Mouse (Mus musculus) splenic B cell, adult 2 months (primary cell): Measurements from ENCODE around the gene Serinc4.
"Not testable (repeated sequence)": the region's sequence is repeated elsewhere in the genome, so short reads cannot be mapped to it uniquely, and the experiment has no call there.

Source experiments
- DNase-seq: peaks from one replicate; pipeline ENCODE4 v3.0.0-alpha.2; 2011; ENCODE audit warnings: low read depth, low spot score
- H3K27me3 ChIP-seq: 2 replicates; pipeline ENCODE4 v1.6.1; 2012; ENCODE audit warnings: mild to moderate bottlenecking, low read length, moderate library complexity, mixed read lengths; ENCODE audit not compliant: control insufficient read depth, poor library complexity, insufficient read depth, severe bottlenecking
- H3K36me3 ChIP-seq: 2 replicates; pipeline ENCODE4 v1.6.1; 2012; ENCODE audit warnings: mild to moderate bottlenecking, low read length, moderate library complexity, mixed read lengths; ENCODE audit not compliant: control insufficient read depth, poor library complexity, insufficient read depth, severe bottlenecking

Serinc4 gene

GRCm38 (mm10) chr2:121456692-121457642, at the start of gene Serinc4:
Gene Serinc4 (minus strand): TSS chr2:121456781.
- H3K36me3 ChIP-seq, result peaks cover 2% of the 10 kb centered on the region; the same call in 1 of the 2 replicates
- DNase-seq, result peak; percentile 92
- no peaks in the 10 kb centered on the region for H3K27me3 ChIP-seq

- H3K36me3 ChIP-seq, H3K27me3 ChIP-seq, DNase-seq: not testable (repeated sequence)
Observed at GRCm38 (mm10) chr2:121501550-121501949, 45.0 kb upstream of the Serinc4 start.

DNA sequence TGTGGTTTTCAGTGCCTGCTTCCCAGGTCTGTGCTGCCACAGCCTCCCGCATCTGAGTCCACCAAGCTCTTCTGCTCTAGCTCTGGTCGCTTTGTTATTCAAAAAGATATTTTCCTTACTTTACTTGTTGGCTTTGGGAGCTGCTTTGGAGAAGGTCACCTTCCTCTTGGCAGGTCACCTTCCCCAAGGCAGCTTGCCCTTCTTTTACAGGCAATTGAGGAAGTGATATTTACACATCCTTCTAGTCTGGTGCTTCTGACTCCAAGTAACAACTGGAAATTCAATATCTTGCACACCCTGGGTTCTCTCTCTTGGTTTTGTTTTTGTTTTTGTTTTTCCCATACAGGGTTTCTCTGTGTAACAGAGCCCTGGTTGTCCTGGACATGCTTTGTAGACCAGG, 27.8 kb upstream of the Serinc4 start:
- not testable (repeated sequence) for H3K36me3 ChIP-seq, DNase-seq, H3K27me3 ChIP-seq

DNA sequence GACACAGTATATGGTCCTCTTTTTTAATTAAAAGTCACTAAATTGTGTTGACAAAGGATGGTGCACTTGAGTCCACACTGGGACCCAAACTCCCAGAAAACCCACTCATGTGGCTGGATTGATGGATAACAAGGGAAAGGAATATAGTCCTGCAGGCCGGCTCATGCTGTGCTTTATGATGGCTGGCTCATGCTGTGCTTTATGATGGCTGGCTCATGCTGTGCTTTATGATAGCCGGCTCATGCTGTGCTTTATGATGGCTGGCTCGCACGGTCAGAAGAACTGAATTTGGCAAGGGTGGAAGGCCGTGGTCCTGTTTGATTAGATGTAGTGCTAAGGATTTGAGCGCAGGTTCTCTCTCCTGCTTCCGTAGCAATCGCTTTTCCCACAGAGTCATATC, 27.0 kb upstream of the Serinc4 start:
- DNase-seq, result no peak
- no peaks in the 10 kb centered on the region for H3K27me3 ChIP-seq
- H3K36me3 ChIP-seq, result no peaks in the 10 kb centered on the region

GRCm38 (mm10) chr2:121480916-121481315, 24.3 kb upstream of the Serinc4 start:
- not testable (repeated sequence) for H3K27me3 ChIP-seq, H3K36me3 ChIP-seq

DNA sequence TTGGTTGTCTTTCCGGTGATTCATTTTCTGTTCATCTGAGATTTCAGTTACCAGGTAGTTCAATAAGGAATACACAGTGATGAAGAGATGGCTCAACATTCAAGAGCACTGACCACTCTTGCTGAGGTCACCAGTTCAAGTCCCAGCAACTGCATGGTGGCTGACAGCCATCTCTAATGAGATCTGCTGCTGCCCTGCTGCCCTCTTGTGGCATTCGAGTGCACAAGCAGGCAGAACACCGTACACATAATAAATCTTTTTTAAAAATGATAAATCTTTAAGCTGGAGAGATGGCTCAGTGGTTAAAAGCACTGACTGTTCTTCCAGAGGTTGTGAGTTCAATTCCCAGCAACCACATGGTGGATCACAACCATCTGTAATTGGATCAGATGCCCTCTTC, 23.9 kb upstream of the Serinc4 start:
- Histone ChIP-seq H3K27me3 (no peaks in the 10 kb centered on the region), H3K36me3 (no peaks in the 10 kb centered on the region)
- DNase-seq, result peak; percentile 71

More at GRCm38 (mm10) chr2:121480916-121481315, 24.3 kb upstream of the Serinc4 start:
- DNase-seq, result not testable (repeated sequence)

- DNase-seq, result no peak
- no peaks in the 10 kb centered on the region for H3K27me3 ChIP-seq
- H3K36me3 ChIP-seq, result no peaks in the 10 kb centered on the region
Observed at GRCm38 (mm10) chr2:121477491-121478266, 21.1 kb upstream of the Serinc4 start.

DNA sequence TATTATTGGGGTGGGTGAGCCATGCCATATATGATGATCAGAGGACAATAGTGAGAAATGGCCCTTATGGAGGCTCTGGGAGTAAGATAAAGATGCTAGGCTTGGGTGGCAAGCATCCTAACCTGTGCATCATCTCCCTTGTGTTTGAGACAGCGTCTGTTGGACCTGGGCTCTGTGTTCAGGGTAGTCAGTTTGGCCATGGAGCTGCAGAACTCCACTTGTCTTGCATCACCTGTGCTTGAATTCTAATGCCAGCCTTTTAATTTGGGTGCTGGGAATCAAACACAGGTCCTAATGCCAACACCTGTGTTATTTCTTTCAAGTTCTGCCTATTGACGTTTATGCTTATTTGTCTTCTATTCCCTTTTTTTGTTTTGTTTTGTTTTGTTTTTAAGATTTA, 18.7 kb upstream of the Serinc4 start:
- not testable (repeated sequence) for DNase-seq, H3K36me3 ChIP-seq, H3K27me3 ChIP-seq

DNA sequence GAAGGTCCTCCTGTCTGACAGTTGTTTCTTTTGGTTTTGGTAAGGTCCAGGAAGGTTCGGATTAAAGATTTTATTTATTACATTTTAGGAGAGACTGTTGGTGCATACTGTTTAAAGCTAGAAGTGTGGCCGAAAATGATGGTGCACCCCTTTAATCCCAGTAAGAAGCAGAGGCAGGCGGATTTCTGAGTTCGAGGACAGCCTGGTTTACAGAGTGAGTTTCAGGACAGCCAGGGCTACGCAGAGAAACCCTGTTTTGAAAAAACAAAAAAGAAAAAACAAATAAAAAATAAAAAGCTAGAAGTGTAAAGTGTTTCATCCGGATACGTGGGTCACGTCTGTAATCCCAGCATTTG, 17.6 kb upstream of the Serinc4 start:
- no peaks in the 10 kb centered on the region for H3K27me3 ChIP-seq
- H3K36me3 ChIP-seq, result no peaks in the 10 kb centered on the region
- no peak for DNase-seq

- not testable (repeated sequence) for H3K36me3 ChIP-seq, H3K27me3 ChIP-seq
- peak; percentile 90 for DNase-seq
Observed at GRCm38 (mm10) chr2:121473301-121474179, 17.0 kb upstream of the Serinc4 start, which contains the start of gene Mfap1b. Gene Mfap1b (minus strand): TSS chr2:121474067.

DNA sequence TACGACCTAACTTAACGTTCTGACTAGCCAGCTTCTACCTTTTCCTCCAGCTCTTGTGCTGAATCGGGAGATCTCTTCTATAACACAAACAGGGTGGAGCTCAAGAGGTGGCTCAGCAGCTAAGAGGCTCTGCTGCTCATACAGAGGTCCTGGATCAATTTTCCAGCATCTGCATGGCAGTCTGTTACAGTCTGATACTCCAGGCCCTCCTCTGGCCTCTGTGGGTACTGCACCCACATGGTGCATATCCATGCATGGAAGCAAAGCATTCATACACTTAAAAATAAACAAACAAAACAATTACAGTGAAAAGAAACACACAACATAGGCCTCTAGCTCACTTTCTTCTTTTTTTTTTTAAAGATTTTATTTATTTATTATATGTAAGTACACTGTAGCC, 16.2 kb upstream of the Serinc4 start:
- not testable (repeated sequence) for H3K27me3 ChIP-seq

GRCm38 (mm10) chr2:121468982-121469381, 12.4 kb upstream of the Serinc4 start:
- not testable (repeated sequence) for H3K36me3 ChIP-seq, H3K27me3 ChIP-seq, DNase-seq

More for the DNA sequence above, 16.2 kb upstream of the Serinc4 start:
- H3K36me3 ChIP-seq, DNase-seq: not testable (repeated sequence)

GRCm38 (mm10) chr2:121460071-121460470, 3.5 kb upstream of the Serinc4 start:
- DNase-seq, result no peak
- Histone ChIP-seq H3K27me3 (no peaks in the 10 kb centered on the region), H3K36me3 (peaks cover 2% of the 10 kb centered on the region; the same call in 1 of the 2 replicates)

DNA sequence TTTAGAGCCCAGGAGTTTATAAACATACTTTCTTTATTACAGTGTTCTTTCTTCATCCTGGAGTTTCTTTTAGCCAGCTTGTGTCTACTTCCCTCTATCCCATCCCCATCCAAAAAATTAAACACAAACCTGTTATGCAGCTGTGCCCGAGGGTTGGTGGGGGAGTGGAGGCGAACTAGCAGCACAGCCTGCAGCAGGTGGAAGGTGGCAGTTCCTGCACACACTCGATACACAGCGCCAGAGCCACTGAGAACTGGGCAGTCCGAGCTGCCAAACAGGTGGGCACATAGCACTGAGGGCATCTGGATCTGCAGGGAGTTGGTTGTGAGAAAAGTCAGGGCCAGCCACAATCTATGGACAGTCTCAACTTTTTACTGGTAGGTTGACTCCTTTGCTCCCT, 1.0 kb downstream of the Serinc4 start:
- H3K36me3 ChIP-seq, result peaks cover 6% of the 10 kb centered on the region
- DNase-seq, result no peak
- no peaks in the 10 kb centered on the region for H3K27me3 ChIP-seq
